23 mouse cellular contexts compared by ENCODE assay signal in the genomic region with DNA sequence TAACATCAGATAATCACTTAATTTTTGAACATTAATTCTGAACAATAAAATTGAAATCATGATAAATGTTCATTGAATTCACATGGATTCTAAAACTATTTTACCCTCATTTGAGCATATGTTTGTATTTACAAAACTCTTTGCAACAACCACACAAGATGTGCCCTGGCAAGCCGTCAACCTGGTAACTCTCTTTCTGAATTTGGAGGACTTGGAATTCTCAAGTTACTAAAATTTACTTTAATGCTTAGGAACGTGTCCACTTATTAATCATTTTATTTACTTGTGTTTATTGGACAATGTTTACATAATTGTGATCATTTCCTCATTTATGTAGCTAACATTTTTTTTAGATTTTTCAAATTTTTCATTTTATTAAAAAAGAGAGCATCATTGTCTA. TPM values are rescaled to one million over a fixed set of nuclear protein-coding genes. Genes with fewer than 3 reads are reported as not detected.
DNase-seq lines count a peak whose midpoint lies in the region; ATAC-seq and TF ChIP-seq lines count a peak whose summit lies in the region.
"Not testable (repeated sequence)": the region's sequence is repeated elsewhere in the genome, so short reads cannot be mapped to it uniquely, and the experiment has no call there.
"Had no signal": no experiment of that assay in that cellular context is flagged by ENCODE, and none has a peak within 500 bp of the region (broad histone marks: within the 10 kb centered on the region; RNA-seq: fewer than 3 reads in every experiment).

No protein-coding gene starts in this region.

- H3K4me2 ChIP-seq in forebrain, embryonic 12.5 days; hindbrain, embryonic 14.5 days (replicated peaks); limb, embryonic 11.5 days (ENCODE audit: low read depth, severe bottlenecking); liver, embryonic 11.5 days; midbrain, embryonic 11.5 days; midbrain, postnatal 0 days (ENCODE audit: low read depth, low read length, poor library complexity, severe bottlenecking); neural tube, embryonic 14.5 days (ENCODE audit: low read depth, low read length): not testable (repeated sequence)

- WGBS in forebrain, embryonic 12.5 days: 80% methylated on average over 2 of the region's 2 CpGs
- WGBS in hindbrain, embryonic 14.5 days: 79% methylated on average over 2 of the region's 2 CpGs
- WGBS in limb, embryonic 11.5 days: 74% methylated on average over 2 of the region's 2 CpGs
- 65% methylated on average over 2 of the region's 2 CpGs for WGBS in liver, embryonic 11.5 days
- WGBS in midbrain, embryonic 11.5 days: 79% methylated on average over 2 of the region's 2 CpGs
- WGBS in midbrain, postnatal 0 days: 73% methylated on average over 2 of the region's 2 CpGs
- 78% methylated on average over 2 of the region's 2 CpGs for WGBS in neural tube, embryonic 14.5 days

- DNase-seq in hindbrain, embryonic 14.5 days (ENCODE audit: low spot score): peak; percentile 21
- DNase-seq in limb, embryonic 11.5 days (ENCODE audit: low spot score); liver, embryonic 11.5 days (ENCODE audit: low spot score); midbrain, postnatal 0 days (ENCODE audit: low spot score): not testable (repeated sequence)
- peak; percentile 44 for DNase-seq in midbrain, embryonic 11.5 days (ENCODE audit: low spot score, missing footprints)

- 0 out of 2 replicates have a peak, but pooled peaks have one; percentile 27 for ATAC-seq in forebrain, embryonic 12.5 days (ENCODE audit: low FRiP score)
- peak; percentile 43; the same call in 1 of the 2 replicates for ATAC-seq in hindbrain, embryonic 14.5 days (ENCODE audit: low FRiP score)
- peak; percentile 47; the same call in 1 of the 2 replicates for ATAC-seq in limb, embryonic 11.5 days (ENCODE audit: insufficient number of reproducible peaks, low FRiP score, low TSS enrichment, low read depth)
- ATAC-seq in liver, embryonic 11.5 days (replicated peaks; ENCODE audit: low FRiP score): 0 out of 2 replicates have a peak, but pooled peaks have one; percentile 34
- not testable (repeated sequence) for ATAC-seq in midbrain, embryonic 11.5 days (ENCODE audit: low FRiP score)
- 0 out of 2 replicates have a peak, but pooled peaks have one; percentile 44 for ATAC-seq in midbrain, postnatal 0 days (ENCODE audit: low FRiP score)
- ATAC-seq in neural tube, embryonic 14.5 days (ENCODE audit: low read depth): 0 out of 2 replicates have a peak, but pooled peaks have one; percentile 17

- not testable (repeated sequence) for TF ChIP-seq CTCF in midbrain, postnatal 0 days (IDR thresholded peaks at IDR 0.05)

- H3K9ac ChIP-seq in forebrain, embryonic 12.5 days; hindbrain, embryonic 14.5 days; limb, embryonic 11.5 days (ENCODE audit: low read length); liver, embryonic 11.5 days (ENCODE audit: low read depth, low read length); midbrain, embryonic 11.5 days (ENCODE audit: low read length); midbrain, postnatal 0 days (replicated peaks; ENCODE audit: low read length, poor library complexity, severe bottlenecking); neural tube, embryonic 14.5 days (replicated peaks; ENCODE audit: low read depth, low read length): not testable (repeated sequence)

- H3K9me3 ChIP-seq in forebrain, embryonic 12.5 days; hindbrain, embryonic 14.5 days (ENCODE audit: control insufficient read depth, low read length); limb, embryonic 11.5 days (ENCODE audit: control insufficient read depth, low read length); liver, embryonic 11.5 days (ENCODE audit: control insufficient read depth, low read length); midbrain, embryonic 11.5 days (ENCODE audit: control insufficient read depth, low read length); midbrain, postnatal 0 days (ENCODE audit: low read length); neural tube, embryonic 14.5 days (ENCODE audit: control insufficient read depth, low read length): not testable (repeated sequence)

- not testable (repeated sequence) for H3K36me3 ChIP-seq in forebrain, embryonic 12.5 days (replicated peaks); hindbrain, embryonic 14.5 days (replicated peaks; ENCODE audit: control insufficient read depth, insufficient read depth); limb, embryonic 11.5 days (ENCODE audit: control insufficient read depth, insufficient read depth, low read length); liver, embryonic 11.5 days (ENCODE audit: control insufficient read depth, insufficient read depth, low read length); midbrain, embryonic 11.5 days (ENCODE audit: control insufficient read depth, insufficient read depth, low read length); midbrain, postnatal 0 days (ENCODE audit: insufficient read depth, low read length); neural tube, embryonic 14.5 days (ENCODE audit: control insufficient read depth, insufficient read depth, low read length)

- H3K4me3 ChIP-seq in forebrain, embryonic 12.5 days (replicated peaks); hindbrain, embryonic 14.5 days (replicated peaks; ENCODE audit: low read length); limb, embryonic 11.5 days (ENCODE audit: low read depth, low read length); liver, embryonic 11.5 days (ENCODE audit: low read depth, low read length); midbrain, embryonic 11.5 days (ENCODE audit: low read depth, low read length); midbrain, postnatal 0 days (ENCODE audit: low read depth, low read length); neural tube, embryonic 14.5 days (ENCODE audit: low read depth, low read length): not testable (repeated sequence)

- not testable (repeated sequence) for H3K4me1 ChIP-seq in forebrain, embryonic 12.5 days; hindbrain, embryonic 14.5 days (replicated peaks; ENCODE audit: control insufficient read depth, insufficient read depth, low read length); limb, embryonic 11.5 days (ENCODE audit: control insufficient read depth, insufficient read depth, low read length); liver, embryonic 11.5 days (replicated peaks; ENCODE audit: control insufficient read depth, insufficient read depth, low read length); midbrain, embryonic 11.5 days (ENCODE audit: control insufficient read depth, insufficient read depth, low read length); midbrain, postnatal 0 days (ENCODE audit: insufficient read depth, low read length); neural tube, embryonic 14.5 days (ENCODE audit: control insufficient read depth, insufficient read depth, low read length)

- not testable (repeated sequence) for H3K27ac ChIP-seq in forebrain, embryonic 12.5 days; hindbrain, embryonic 14.5 days; limb, embryonic 11.5 days (replicated peaks; ENCODE audit: low read depth, low read length); liver, embryonic 11.5 days (ENCODE audit: low read depth, low read length); midbrain, embryonic 11.5 days (ENCODE audit: low read depth, low read length); midbrain, postnatal 0 days (ENCODE audit: low read depth, low read length); neural tube, embryonic 14.5 days (ENCODE audit: low read depth, low read length)

- H3K27me3 ChIP-seq in forebrain, embryonic 12.5 days; hindbrain, embryonic 14.5 days (ENCODE audit: control insufficient read depth, insufficient read depth, low read length); limb, embryonic 11.5 days (ENCODE audit: control insufficient read depth, insufficient read depth, low read length); liver, embryonic 11.5 days (replicated peaks; ENCODE audit: control insufficient read depth, insufficient read depth, low read length); midbrain, embryonic 11.5 days (ENCODE audit: control insufficient read depth, insufficient read depth, low read length); midbrain, postnatal 0 days (ENCODE audit: insufficient read depth, low read length); neural tube, embryonic 14.5 days (ENCODE audit: control insufficient read depth, insufficient read depth, low read length): not testable (repeated sequence)

RNA-seq across cellular contexts. Expression of a gene that starts 11.9 kb away (rescaled TPM):
- polyA plus RNA-seq in forebrain, embryonic 12.5 days (2016; fragmentation: Nextera tagmentation; extraction: Ambion mirVana): not detected in 2 replicates
- polyA plus RNA-seq in hindbrain, embryonic 14.5 days (2014; fragmentation: Nextera tagmentation; extraction: Ambion mirVana): not detected in 2 replicates
- not detected in 2 replicates for polyA plus RNA-seq in limb, embryonic 11.5 days (2014; fragmentation: Nextera tagmentation; extraction: Ambion mirVana)
- not detected in 2 replicates for polyA plus RNA-seq in liver, embryonic 11.5 days (2014; fragmentation: Nextera tagmentation; extraction: Ambion mirVana)
- not detected in 2 replicates for polyA plus RNA-seq in midbrain, embryonic 11.5 days (2014; fragmentation: Nextera tagmentation; extraction: Ambion mirVana)
- not detected in 2 replicates for total RNA-seq in midbrain, postnatal 0 days (2014; rRNA removed)
- polyA plus RNA-seq in midbrain, postnatal 0 days (2015; fragmentation: Nextera tagmentation; extraction: Ambion mirVana): not detected in 2 replicates
- polyA plus RNA-seq in neural tube, embryonic 14.5 days (2014; fragmentation: Nextera tagmentation; extraction: Ambion mirVana): not detected in 2 replicates
- total RNA-seq: adrenal gland, adult 2 months; adrenal gland, postnatal 10 days; adrenal gland, postnatal 25 days; adrenal gland, postnatal 4 days; common myeloid progenitor, adult 5-6 weeks; ES-E14; MEL had no signal
- polyA plus RNA-seq: adrenal gland, adult 2 months; brain, embryonic 14.5 days; C2C12; embryonic facial prominence, embryonic 11.5 days; embryonic facial prominence, embryonic 13.5 days; erythroblast, embryonic 14.5 days; forebrain, embryonic 10.5 days; forebrain, embryonic 14.5 days; forebrain, embryonic 16.5 days had no signal

RNA-seq across cellular contexts. Expression of a gene that starts 40.8 kb away (rescaled TPM):
- polyA plus RNA-seq in forebrain, embryonic 12.5 days (2016; fragmentation: Nextera tagmentation; extraction: Ambion mirVana): not detected in 2 replicates
- polyA plus RNA-seq in hindbrain, embryonic 14.5 days (2014; fragmentation: Nextera tagmentation; extraction: Ambion mirVana): not detected in 2 replicates
- not detected in 2 replicates for polyA plus RNA-seq in limb, embryonic 11.5 days (2014; fragmentation: Nextera tagmentation; extraction: Ambion mirVana)
- polyA plus RNA-seq in liver, embryonic 11.5 days (2014; fragmentation: Nextera tagmentation; extraction: Ambion mirVana): not detected in 2 replicates
- polyA plus RNA-seq in midbrain, embryonic 11.5 days (2014; fragmentation: Nextera tagmentation; extraction: Ambion mirVana): not detected in 2 replicates
- total RNA-seq in midbrain, postnatal 0 days (2014; rRNA removed): not detected in 2 replicates
- polyA plus RNA-seq in midbrain, postnatal 0 days (2015; fragmentation: Nextera tagmentation; extraction: Ambion mirVana): not detected in 2 replicates
- polyA plus RNA-seq in neural tube, embryonic 14.5 days (2014; fragmentation: Nextera tagmentation; extraction: Ambion mirVana): not detected in 2 replicates
- total RNA-seq: adrenal gland, adult 2 months; adrenal gland, postnatal 10 days; adrenal gland, postnatal 25 days; adrenal gland, postnatal 4 days; common myeloid progenitor, adult 5-6 weeks; ES-E14; MEL had no signal
- polyA plus RNA-seq: adrenal gland, adult 2 months; brain, embryonic 14.5 days; embryonic facial prominence, embryonic 11.5 days; embryonic facial prominence, embryonic 13.5 days; erythroblast, embryonic 14.5 days; forebrain, embryonic 10.5 days; forebrain, embryonic 14.5 days; forebrain, embryonic 16.5 days had no signal

RNA-seq across cellular contexts. Expression of a gene that starts 60.0 kb away (rescaled TPM):
- not detected in 2 replicates for polyA plus RNA-seq in forebrain, embryonic 12.5 days (2016; fragmentation: Nextera tagmentation; extraction: Ambion mirVana)
- not detected in 2 replicates for polyA plus RNA-seq in hindbrain, embryonic 14.5 days (2014; fragmentation: Nextera tagmentation; extraction: Ambion mirVana)
- not detected in 2 replicates for polyA plus RNA-seq in limb, embryonic 11.5 days (2014; fragmentation: Nextera tagmentation; extraction: Ambion mirVana)
- not detected in 2 replicates for polyA plus RNA-seq in liver, embryonic 11.5 days (2014; fragmentation: Nextera tagmentation; extraction: Ambion mirVana)
- not detected in 2 replicates for polyA plus RNA-seq in midbrain, embryonic 11.5 days (2014; fragmentation: Nextera tagmentation; extraction: Ambion mirVana)
- not detected in 2 replicates for total RNA-seq in midbrain, postnatal 0 days (2014; rRNA removed)
- not detected in 2 replicates for polyA plus RNA-seq in midbrain, postnatal 0 days (2015; fragmentation: Nextera tagmentation; extraction: Ambion mirVana)
- polyA plus RNA-seq in neural tube, embryonic 14.5 days (2014; fragmentation: Nextera tagmentation; extraction: Ambion mirVana): not detected in 2 replicates
- total RNA-seq: adrenal gland, adult 2 months; adrenal gland, postnatal 10 days; adrenal gland, postnatal 25 days; adrenal gland, postnatal 4 days; common myeloid progenitor, adult 5-6 weeks; MEL had no signal
- polyA plus RNA-seq: adrenal gland, adult 2 months; brain, embryonic 14.5 days; embryonic facial prominence, embryonic 11.5 days; embryonic facial prominence, embryonic 13.5 days; embryonic facial prominence, embryonic 15.5 days; erythroblast, embryonic 14.5 days; forebrain, embryonic 10.5 days; forebrain, embryonic 14.5 days; forebrain, embryonic 16.5 days had no signal
